Mouse (Mus musculus): ENCODE measurements around the gene Ints4. TPM values are rescaled to one million over a fixed set of nuclear protein-coding genes. Genes with fewer than 3 reads are reported as not detected.

The Ints4 gene
- polyA plus RNA-seq, 1 experiment from 2014 or later, result 32.8 TPM

- no peak overlapping the region for H3K27ac ChIP-seq (ENCODE audit: poor library complexity, severe bottlenecking)
- ATAC-seq (ENCODE audit: insufficient number of reproducible peaks, low FRiP score), result no peak
- H3K9me3 ChIP-seq (replicated peaks), result no peaks in the 10 kb centered on the region
- no peak overlapping the region for H3K9ac ChIP-seq
- no peak overlapping the region for H3K4me2 ChIP-seq
- peaks cover 34% of the 10 kb centered on the region for H3K36me3 ChIP-seq
- WGBS, result 59% methylated on average over 2 of the region's 2 CpGs
- H3K27me3 ChIP-seq (replicated peaks), result no peaks in the 10 kb centered on the region
- H3K4me1 ChIP-seq (replicated peaks), result no peaks in the 10 kb centered on the region
- H3K4me3 ChIP-seq, result no peak overlapping the region
These were observed 65.7 kb downstream of the Ints4 start for GRCm38 (mm10) chr7:97546462-97546861.

- Histone ChIP-seq H3K27ac (ENCODE audit: poor library complexity, severe bottlenecking) (no peak overlapping the region), H3K27me3 (replicated peaks) (no peaks in the 10 kb centered on the region), H3K9ac (no peak overlapping the region), H3K4me3 (no peak overlapping the region), H3K4me1 (replicated peaks) (no peaks in the 10 kb centered on the region), H3K36me3 (peaks cover 10% of the 10 kb centered on the region; the same call in 1 of the 2 replicates), H3K9me3 (replicated peaks) (no peaks in the 10 kb centered on the region), H3K4me2 (no peak overlapping the region)
- no peak for ATAC-seq (ENCODE audit: insufficient number of reproducible peaks, low FRiP score)
- 85% methylated on average over 10 of the region's 10 CpGs for WGBS
These were observed 68.5 kb downstream of the Ints4 start for GRCm38 (mm10) chr7:97549301-97549700.

- Histone ChIP-seq H3K9ac (no peak overlapping the region), H3K4me1 (replicated peaks) (no peaks in the 10 kb centered on the region), H3K27ac (ENCODE audit: poor library complexity, severe bottlenecking) (no peak overlapping the region), H3K9me3 (replicated peaks) (no peaks in the 10 kb centered on the region), H3K4me2 (no peak overlapping the region), H3K36me3 (peaks cover 10% of the 10 kb centered on the region; the same call in 1 of the 2 replicates), H3K27me3 (replicated peaks) (no peaks in the 10 kb centered on the region), H3K4me3 (no peak overlapping the region)
- no peak for ATAC-seq (ENCODE audit: insufficient number of reproducible peaks, low FRiP score)
- 80% methylated on average over 9 of the region's 9 CpGs for WGBS
These were observed 69.9 kb downstream of the Ints4 start for GRCm38 (mm10) chr7:97550673-97551072.

GRCm38 (mm10) chr7:97563576-97563975, 82.8 kb downstream of the Ints4 start:
- Histone ChIP-seq H3K27ac (ENCODE audit: poor library complexity, severe bottlenecking) (no peak overlapping the region), H3K9me3 (replicated peaks) (no peaks in the 10 kb centered on the region), H3K4me2 (no peak overlapping the region), H3K27me3 (replicated peaks) (no peaks in the 10 kb centered on the region), H3K4me3 (no peak overlapping the region), H3K36me3 (peaks cover 6% of the 10 kb centered on the region; the same call in 1 of the 2 replicates), H3K9ac (no peak overlapping the region), H3K4me1 (replicated peaks) (no peaks in the 10 kb centered on the region)
- WGBS, result 74% methylated on average over 2 of the region's 2 CpGs
- no peak for ATAC-seq (ENCODE audit: insufficient number of reproducible peaks, low FRiP score)

GRCm38 (mm10) chr7:97569372-97569771, 88.6 kb downstream of the Ints4 start:
- no peaks in the 10 kb centered on the region for H3K4me1 ChIP-seq (replicated peaks)
- H3K4me3 ChIP-seq, result no peak overlapping the region
- H3K9ac ChIP-seq, result no peak overlapping the region
- H3K4me2 ChIP-seq, result no peak overlapping the region
- no peak overlapping the region for H3K27ac ChIP-seq (ENCODE audit: poor library complexity, severe bottlenecking)
- no peak for ATAC-seq (ENCODE audit: insufficient number of reproducible peaks, low FRiP score)
- H3K27me3 ChIP-seq (replicated peaks), result no peaks in the 10 kb centered on the region
- peaks cover 20% of the 10 kb centered on the region for H3K36me3 ChIP-seq
- 71% methylated on average over 4 of the region's 4 CpGs for WGBS
- no peaks in the 10 kb centered on the region for H3K9me3 ChIP-seq (replicated peaks)

DNA sequence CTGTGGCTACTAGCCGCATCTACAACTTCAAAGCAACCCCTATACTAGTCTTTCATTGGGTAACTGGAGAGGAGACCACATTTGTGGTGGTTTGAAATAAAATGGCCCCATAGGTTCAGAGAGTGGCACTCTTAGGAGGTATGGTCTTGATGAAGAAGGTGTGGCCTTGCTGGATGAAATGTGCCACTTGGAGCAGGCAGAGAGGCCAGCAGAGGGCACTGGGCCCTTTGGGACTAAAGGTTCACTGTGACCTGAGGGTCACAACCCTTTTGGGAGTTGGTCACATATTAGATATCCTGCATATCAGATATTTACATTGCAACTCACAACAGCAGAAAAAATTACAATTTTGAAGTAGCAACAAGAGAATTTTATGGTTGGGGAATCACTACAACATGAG, 89.6 kb downstream of the Ints4 start:
- Histone ChIP-seq H3K36me3 (peaks cover 25% of the 10 kb centered on the region), H3K9me3 (replicated peaks) (no peaks in the 10 kb centered on the region), H3K27me3 (replicated peaks) (no peaks in the 10 kb centered on the region), H3K27ac (ENCODE audit: poor library complexity, severe bottlenecking) (no peak overlapping the region), H3K4me3 (no peak overlapping the region), H3K4me1 (replicated peaks) (no peaks in the 10 kb centered on the region), H3K9ac (no peak overlapping the region), H3K4me2 (no peak overlapping the region)
- no peak for ATAC-seq (ENCODE audit: insufficient number of reproducible peaks, low FRiP score)
- 78% methylated on average over 1 of the region's 1 CpGs for WGBS

- peak overlapping the region; percentile 99 for H3K27ac ChIP-seq (ENCODE audit: poor library complexity, severe bottlenecking)
- H3K4me3 ChIP-seq, result peak overlapping the region; percentile 99
- no peak for ATAC-seq (ENCODE audit: insufficient number of reproducible peaks, low FRiP score)
- no peaks in the 10 kb centered on the region for H3K27me3 ChIP-seq (replicated peaks)
- 27% methylated on average over 8 of the region's 8 CpGs for WGBS
- H3K9ac ChIP-seq, result peak overlapping the region; percentile 76
- peaks cover 5% of the 10 kb centered on the region; the same call in 1 of the 2 replicates for H3K4me1 ChIP-seq (replicated peaks)
- no peaks in the 10 kb centered on the region for H3K9me3 ChIP-seq (replicated peaks)
- H3K36me3 ChIP-seq, result peaks cover 17% of the 10 kb centered on the region; the same call in 1 of the 2 replicates
- peak overlapping the region; percentile 81 for H3K4me2 ChIP-seq
These were observed 97.8 kb downstream of the Ints4 start for GRCm38 (mm10) chr7:97578361-97579066.

DNA sequence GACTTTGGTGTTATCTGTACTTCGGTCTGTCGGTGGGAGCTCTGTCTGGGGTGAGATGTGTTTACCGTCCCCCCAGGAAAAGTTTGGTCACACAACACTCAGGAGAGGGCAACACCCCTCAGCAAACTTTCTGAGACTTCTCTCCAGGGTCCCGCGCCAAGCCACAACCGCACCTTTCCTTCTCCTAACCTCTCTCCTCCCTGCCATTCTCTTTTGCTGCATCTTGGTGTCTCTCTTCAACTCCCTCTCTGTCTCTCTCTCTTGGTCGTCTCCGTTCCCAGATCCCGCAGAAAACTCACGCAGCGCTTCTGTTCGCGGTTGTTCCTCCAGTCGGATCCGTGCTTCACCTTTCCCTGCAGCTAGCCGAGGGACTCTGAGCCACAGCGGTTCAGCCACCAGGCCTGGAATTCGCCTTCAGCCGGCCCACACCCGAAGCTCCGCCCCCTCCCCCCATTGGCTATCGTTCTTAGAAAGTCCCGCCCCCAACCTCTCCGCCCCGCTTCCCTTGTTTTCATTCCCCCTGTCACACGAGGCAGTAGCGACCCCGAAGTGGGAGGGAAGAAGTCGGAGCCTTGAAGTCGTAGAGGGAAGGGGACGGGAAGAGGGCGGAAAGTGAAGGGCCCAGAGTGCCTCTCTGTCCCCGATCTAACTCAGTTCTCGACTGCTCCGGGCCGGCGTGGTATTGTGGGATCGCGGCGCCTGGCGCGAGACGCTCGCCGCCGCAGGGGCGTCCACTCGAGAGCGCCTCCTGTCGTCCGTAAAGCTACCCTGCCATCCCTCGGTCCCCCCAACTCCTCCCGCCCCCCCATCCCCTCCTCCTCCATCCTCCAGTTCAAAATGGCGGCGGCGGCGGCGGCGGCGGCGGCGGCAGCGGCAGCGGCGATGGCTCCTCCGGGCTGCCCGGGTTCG, 98.6 kb downstream of the Ints4 start, which contains the start of the genes Aamdc and Rsf1:
Gene Aamdc, minus strand, starts transcription at position 431 of the 909 bp plus-strand sequence.
Gene Rsf1, plus strand, starts transcription at position 823 of the 909 bp plus-strand sequence.
- H3K9ac ChIP-seq, result peak within 1 kb of the TSS; percentile 99
- H3K4me3 ChIP-seq, result peak within 1 kb of the TSS; percentile 99
- no peaks in the 10 kb centered on the region for H3K27me3 ChIP-seq (replicated peaks)
- no peaks in the 10 kb centered on the region for H3K9me3 ChIP-seq (replicated peaks)
- peak; percentile 94 for ATAC-seq (ENCODE audit: insufficient number of reproducible peaks, low FRiP score)
- peaks cover 10% of the 10 kb centered on the region; the same call in 1 of the 2 replicates for H3K36me3 ChIP-seq
- H3K4me1 ChIP-seq (replicated peaks), result peaks cover 5% of the 10 kb centered on the region
- peak within 1 kb of the TSS; percentile 99 for H3K27ac ChIP-seq (ENCODE audit: poor library complexity, severe bottlenecking)
- under 1% methylated on average over 54 of the region's 68 CpGs for WGBS
- H3K4me2 ChIP-seq, result peak within 1 kb of the TSS; percentile 81

DNA sequence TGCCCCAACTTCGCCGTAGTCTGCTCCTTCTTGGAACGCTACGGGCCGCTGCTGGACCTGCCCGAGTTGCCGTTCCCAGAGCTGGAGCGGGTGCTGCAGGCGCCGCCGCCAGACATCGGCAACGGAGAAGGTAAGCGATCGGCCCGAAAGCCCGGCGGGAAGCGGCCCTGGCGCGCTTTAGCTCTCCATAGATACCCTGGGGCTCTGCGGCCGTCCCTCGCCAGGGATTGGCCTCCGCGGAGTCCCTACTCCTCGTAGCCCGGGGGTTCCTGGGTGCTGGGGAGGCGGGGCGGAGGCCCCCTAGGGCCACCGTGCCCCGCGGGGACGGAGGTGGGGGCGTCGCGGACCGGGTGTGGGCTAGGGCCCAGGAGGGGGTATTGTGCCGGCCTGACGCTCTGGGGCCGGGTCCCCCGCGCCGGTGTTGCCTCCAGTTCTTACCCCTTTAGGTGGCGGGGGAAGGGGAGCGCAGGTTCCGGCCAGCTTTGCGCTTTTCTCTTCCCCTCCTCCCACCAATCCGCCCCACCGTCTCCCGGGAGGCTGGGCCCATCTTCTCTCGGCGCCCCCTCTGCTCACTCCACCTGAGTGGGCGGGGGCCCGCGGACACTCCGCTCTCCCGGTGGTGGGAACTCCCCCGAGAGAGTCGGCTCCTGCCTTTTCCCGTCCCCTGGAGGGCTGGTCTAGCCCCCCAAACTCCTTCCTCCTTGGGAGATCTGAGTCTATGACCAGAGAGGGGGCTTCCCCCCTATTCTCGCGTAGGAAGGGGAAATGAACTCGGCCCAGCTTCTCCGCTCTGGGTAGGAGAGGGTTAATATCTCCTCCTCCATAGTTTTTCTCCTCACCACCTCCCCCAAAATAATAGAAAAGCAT, 99.5 kb downstream of the Ints4 start:
- peak overlapping the region; percentile 99 for H3K9ac ChIP-seq

GRCm38 (mm10) chr7:97580843-97581214, 100.1 kb downstream of the Ints4 start:
- Histone ChIP-seq H3K4me1 (replicated peaks) (peaks cover 5% of the 10 kb centered on the region), H3K9ac (peak overlapping the region; percentile 99), H3K4me2 (peak overlapping the region; percentile 81), H3K36me3 (peaks cover 3% of the 10 kb centered on the region; the same call in 1 of the 2 replicates), H3K27me3 (replicated peaks) (no peaks in the 10 kb centered on the region), H3K9me3 (replicated peaks) (no peaks in the 10 kb centered on the region), H3K4me3 (peak overlapping the region; percentile 99), H3K27ac (ENCODE audit: poor library complexity, severe bottlenecking) (peak overlapping the region; percentile 99)
- WGBS, result 0% methylated on average over 11 of the region's 11 CpGs
- peak; percentile 60 for ATAC-seq (ENCODE audit: insufficient number of reproducible peaks, low FRiP score)

More for the DNA sequence above, 99.5 kb downstream of the Ints4 start:
- WGBS, result under 1% methylated on average over 59 of the region's 65 CpGs
- peaks cover 5% of the 10 kb centered on the region for H3K4me1 ChIP-seq (replicated peaks)
- H3K27ac ChIP-seq (ENCODE audit: poor library complexity, severe bottlenecking), result peak overlapping the region; percentile 99
- peak overlapping the region; percentile 99 for H3K4me3 ChIP-seq
- peaks cover 5% of the 10 kb centered on the region; the same call in 1 of the 2 replicates for H3K36me3 ChIP-seq
- no peaks in the 10 kb centered on the region for H3K9me3 ChIP-seq (replicated peaks)
- H3K27me3 ChIP-seq (replicated peaks), result no peaks in the 10 kb centered on the region
- peak overlapping the region; percentile 81 for H3K4me2 ChIP-seq
- ATAC-seq (ENCODE audit: insufficient number of reproducible peaks, low FRiP score), result peak; percentile 60

Measured in heart, embryonic 12.5 days (tissue).